Mouse (Mus musculus): ENCODE data around the gene Fgfr1op. TPM values are rescaled to one million over a fixed set of nuclear protein-coding genes. Genes with fewer than 3 reads are reported as not detected.

The Fgfr1op gene
- total and polyA plus RNA-seq, 2 experiments from 2014 or later = 8.3 to 16.1 TPM

- ATAC-seq (ENCODE audit: insufficient read depth, low read depth) (no peak), DNase-seq (ENCODE audit: low spot score) (no peak)
- 65% methylated on average over 10 of the region's 10 CpGs for WGBS
- H3K9me3 ChIP-seq (replicated peaks; ENCODE audit: control insufficient read depth, low read length) = no peaks in the 10 kb centered on the region
- no peaks in the 10 kb centered on the region for H3K27me3 ChIP-seq (ENCODE audit: control insufficient read depth, insufficient read depth, low read length)
- H3K9ac ChIP-seq (replicated peaks; ENCODE audit: low read depth, low read length) = no peak overlapping the region
- no peak overlapping the region for H3K27ac ChIP-seq (ENCODE audit: low read depth)
- H3K4me1 ChIP-seq (ENCODE audit: control insufficient read depth, insufficient read depth) = no peaks in the 10 kb centered on the region
- H3K36me3 ChIP-seq (replicated peaks; ENCODE audit: control insufficient read depth, insufficient read depth, low read length) = no peaks in the 10 kb centered on the region
- no peak for TF ChIP-seq CTCF (IDR thresholded peaks at IDR 0.05; ENCODE audit: low read depth)
- TF ChIP-seq EP300 (IDR thresholded peaks at IDR 0.05; ENCODE audit: low read depth) = no peak
- H3K4me3 ChIP-seq (ENCODE audit: low read depth, low read length) = no peak overlapping the region
- H3K4me2 ChIP-seq (ENCODE audit: low read depth, low read length) = no peak overlapping the region
These were observed 57.9 kb downstream of the Fgfr1op start for GRCm38 (mm10) chr17:8223225-8223624.

GRCm38 (mm10) chr17:8224072-8224471 lies 58.8 kb downstream of the Fgfr1op start:
- TF ChIP-seq EP300 (IDR thresholded peaks at IDR 0.05; ENCODE audit: low read depth) (no peak), CTCF (IDR thresholded peaks at IDR 0.05; ENCODE audit: low read depth) (no peak)
- Histone ChIP-seq H3K9me3 (replicated peaks; ENCODE audit: control insufficient read depth, low read length) (no peaks in the 10 kb centered on the region), H3K27me3 (ENCODE audit: control insufficient read depth, insufficient read depth, low read length) (no peaks in the 10 kb centered on the region), H3K4me3 (ENCODE audit: low read depth, low read length) (no peak overlapping the region), H3K4me1 (ENCODE audit: control insufficient read depth, insufficient read depth) (no peaks in the 10 kb centered on the region), H3K4me2 (ENCODE audit: low read depth, low read length) (no peak overlapping the region), H3K27ac (ENCODE audit: low read depth) (no peak overlapping the region), H3K36me3 (replicated peaks; ENCODE audit: control insufficient read depth, insufficient read depth, low read length) (no peaks in the 10 kb centered on the region), H3K9ac (replicated peaks; ENCODE audit: low read depth, low read length) (no peak overlapping the region)
- no peak for DNase-seq (ENCODE audit: low spot score)
- 67% methylated on average over 1 of the region's 1 CpGs for WGBS
- ATAC-seq (ENCODE audit: insufficient read depth, low read depth) = no peak

DNA sequence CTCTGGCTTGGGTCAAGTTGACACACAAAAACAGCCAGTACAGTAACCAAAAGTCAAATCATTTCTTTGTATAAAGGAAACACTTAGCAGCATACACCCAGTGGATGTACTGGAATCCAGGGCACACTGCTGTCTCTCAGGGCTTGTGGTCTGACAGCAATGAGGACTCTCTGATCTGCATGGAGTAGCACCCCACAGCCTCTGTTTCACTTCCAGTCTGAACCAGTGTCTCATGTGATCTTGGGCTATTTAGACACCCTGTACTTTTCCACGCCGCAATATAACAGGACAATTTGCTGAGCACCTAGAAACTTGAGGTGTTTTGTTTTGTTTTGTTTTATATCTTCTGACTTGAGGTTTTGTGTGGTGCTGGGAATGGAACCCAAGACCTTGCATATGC lies 59.9 kb downstream of the Fgfr1op start:
- TF ChIP-seq CTCF (IDR thresholded peaks at IDR 0.05; ENCODE audit: low read depth) (no peak), EP300 (IDR thresholded peaks at IDR 0.05; ENCODE audit: low read depth) (no peak)
- ATAC-seq (ENCODE audit: insufficient read depth, low read depth) = no peak
- 85% methylated on average over 2 of the region's 2 CpGs for WGBS
- no peaks in the 10 kb centered on the region for H3K36me3 ChIP-seq (replicated peaks; ENCODE audit: control insufficient read depth, insufficient read depth, low read length)
- DNase-seq (ENCODE audit: low spot score) = no peak
- no peaks in the 10 kb centered on the region for H3K9me3 ChIP-seq (replicated peaks; ENCODE audit: control insufficient read depth, low read length)
- H3K27ac ChIP-seq (ENCODE audit: low read depth) = no peak overlapping the region
- no peak overlapping the region for H3K4me2 ChIP-seq (ENCODE audit: low read depth, low read length)
- no peaks in the 10 kb centered on the region for H3K27me3 ChIP-seq (ENCODE audit: control insufficient read depth, insufficient read depth, low read length)
- H3K4me3 ChIP-seq (ENCODE audit: low read depth, low read length) = no peak overlapping the region
- no peaks in the 10 kb centered on the region for H3K4me1 ChIP-seq (ENCODE audit: control insufficient read depth, insufficient read depth)
- no peak overlapping the region for H3K9ac ChIP-seq (replicated peaks; ENCODE audit: low read depth, low read length)

- no peak overlapping the region for H3K4me3 ChIP-seq (ENCODE audit: low read depth, low read length)
- 76% methylated on average over 4 of the region's 4 CpGs for WGBS
- no peak overlapping the region for H3K4me2 ChIP-seq (ENCODE audit: low read depth, low read length)
- no peaks in the 10 kb centered on the region for H3K36me3 ChIP-seq (replicated peaks; ENCODE audit: control insufficient read depth, insufficient read depth, low read length)
- no peaks in the 10 kb centered on the region for H3K27me3 ChIP-seq (ENCODE audit: control insufficient read depth, insufficient read depth, low read length)
- DNase-seq (ENCODE audit: low spot score) (no peak), ATAC-seq (ENCODE audit: insufficient read depth, low read depth) (no peak)
- H3K9ac ChIP-seq (replicated peaks; ENCODE audit: low read depth, low read length) = no peak overlapping the region
- no peaks in the 10 kb centered on the region for H3K4me1 ChIP-seq (ENCODE audit: control insufficient read depth, insufficient read depth)
- no peak for TF ChIP-seq CTCF (IDR thresholded peaks at IDR 0.05; ENCODE audit: low read depth)
- TF ChIP-seq EP300 (IDR thresholded peaks at IDR 0.05; ENCODE audit: low read depth) = no peak
- H3K9me3 ChIP-seq (replicated peaks; ENCODE audit: control insufficient read depth, low read length) = no peaks in the 10 kb centered on the region
- no peak overlapping the region for H3K27ac ChIP-seq (ENCODE audit: low read depth)
These were observed 60.4 kb downstream of the Fgfr1op start for GRCm38 (mm10) chr17:8225746-8226145.

DNA sequence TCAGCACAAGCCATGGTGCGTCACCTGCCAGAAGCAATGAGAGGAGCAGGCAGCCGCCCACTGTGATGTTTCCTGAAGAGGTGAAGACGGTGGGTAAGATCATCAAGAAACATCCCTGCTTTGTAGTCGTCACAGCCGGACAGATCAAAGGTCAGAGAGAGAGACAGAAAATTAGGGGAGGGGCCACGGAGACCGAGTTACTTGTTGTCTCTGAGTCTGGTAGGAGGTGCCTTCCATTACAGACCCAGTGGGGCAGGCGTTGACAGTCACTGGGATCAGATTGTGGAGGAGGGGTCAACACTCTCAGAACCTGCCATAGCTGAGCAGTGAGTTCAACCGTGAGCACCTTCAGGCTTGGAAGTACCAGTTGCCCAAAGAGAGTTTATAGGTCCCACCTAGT lies 63.3 kb downstream of the Fgfr1op start:
- H3K27me3 ChIP-seq (ENCODE audit: control insufficient read depth, insufficient read depth, low read length) = no peaks in the 10 kb centered on the region
- H3K27ac ChIP-seq (ENCODE audit: low read depth) = no peak overlapping the region
- DNase-seq (ENCODE audit: low spot score) (no peak), ATAC-seq (ENCODE audit: insufficient read depth, low read depth) (no peak)
- H3K4me2 ChIP-seq (ENCODE audit: low read depth, low read length) = no peak overlapping the region
- H3K9me3 ChIP-seq (replicated peaks; ENCODE audit: control insufficient read depth, low read length) = no peaks in the 10 kb centered on the region
- H3K36me3 ChIP-seq (replicated peaks; ENCODE audit: control insufficient read depth, insufficient read depth, low read length) = no peaks in the 10 kb centered on the region
- 37% methylated on average over 9 of the region's 9 CpGs for WGBS
- no peak overlapping the region for H3K9ac ChIP-seq (replicated peaks; ENCODE audit: low read depth, low read length)
- no peak for TF ChIP-seq CTCF (IDR thresholded peaks at IDR 0.05; ENCODE audit: low read depth)
- no peak for TF ChIP-seq EP300 (IDR thresholded peaks at IDR 0.05; ENCODE audit: low read depth)
- no peak overlapping the region for H3K4me3 ChIP-seq (ENCODE audit: low read depth, low read length)
- no peaks in the 10 kb centered on the region for H3K4me1 ChIP-seq (ENCODE audit: control insufficient read depth, insufficient read depth)

DNA sequence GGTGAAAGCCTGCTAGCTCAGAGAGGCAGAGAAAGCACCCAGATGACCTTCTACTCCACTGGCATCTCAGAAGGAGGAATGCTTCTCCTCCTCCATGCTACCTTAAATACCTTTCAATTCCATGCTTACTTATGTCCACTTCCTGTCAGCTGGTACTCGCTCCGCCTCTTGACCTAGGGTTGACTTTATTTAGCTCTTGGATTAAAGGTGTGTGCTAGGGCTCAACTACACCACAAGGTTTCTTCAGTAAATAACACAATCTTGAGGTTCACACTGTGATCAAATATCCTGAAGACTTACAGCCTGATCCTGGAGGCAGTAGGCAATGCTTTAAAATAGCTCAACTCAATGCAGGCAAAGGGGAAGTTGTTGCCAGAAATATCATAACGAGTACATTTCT lies 64.3 kb downstream of the Fgfr1op start:
- H3K27ac ChIP-seq (ENCODE audit: low read depth) = no peak overlapping the region
- H3K4me2 ChIP-seq (ENCODE audit: low read depth, low read length) = no peak overlapping the region
- H3K4me1 ChIP-seq (ENCODE audit: control insufficient read depth, insufficient read depth) = no peaks in the 10 kb centered on the region
- 84% methylated on average over 3 of the region's 3 CpGs for WGBS
- no peaks in the 10 kb centered on the region for H3K9me3 ChIP-seq (replicated peaks; ENCODE audit: control insufficient read depth, low read length)
- H3K36me3 ChIP-seq (replicated peaks; ENCODE audit: control insufficient read depth, insufficient read depth, low read length) = no peaks in the 10 kb centered on the region
- no peaks in the 10 kb centered on the region for H3K27me3 ChIP-seq (ENCODE audit: control insufficient read depth, insufficient read depth, low read length)
- TF ChIP-seq EP300 (IDR thresholded peaks at IDR 0.05; ENCODE audit: low read depth) (no peak), CTCF (IDR thresholded peaks at IDR 0.05; ENCODE audit: low read depth) (no peak)
- ATAC-seq (ENCODE audit: insufficient read depth, low read depth) (no peak), DNase-seq (ENCODE audit: low spot score) (no peak)
- H3K4me3 ChIP-seq (ENCODE audit: low read depth, low read length) = no peak overlapping the region
- no peak overlapping the region for H3K9ac ChIP-seq (replicated peaks; ENCODE audit: low read depth, low read length)

Measured in heart, postnatal 0 days (tissue).